Mouse (Mus musculus) left cerebral cortex, postnatal 10 days (tissue): ENCODE measurements around the gene Atp5g3. TPM values are rescaled to one million over a fixed set of nuclear protein-coding genes. Genes with fewer than 3 reads are reported as not detected.
"Not testable (repeated sequence)": the region's sequence is repeated elsewhere in the genome, so short reads cannot be mapped to it uniquely, and the experiment has no call there.

Source experiments
- DNase-seq, 2 experiments: peaks; one replicate each; pipeline ENCODE4 v3.0.0; 2021 to 2022; ENCODE audit warnings: low spot score in 2 of 2, mixed read lengths in 1 of 2; ENCODE audit errors: extremely low spot score in 1 of 2
- intact Hi-C: fragments of 180-260 bp; cut with DNase I; formaldehyde crosslinking; loops from one replicate; pipeline ENCODE4 v1.15.1; 2025
- total RNA-seq, 2 experiments: library from RNA; stranded (reverse); gene quantifications; 2 replicates each; pipeline ENCODE4 v1.2.3; 2021

Atp5g3 gene
- total RNA-seq, result 100 to 1,000 TPM; 615 to 663 TPM

DNA sequence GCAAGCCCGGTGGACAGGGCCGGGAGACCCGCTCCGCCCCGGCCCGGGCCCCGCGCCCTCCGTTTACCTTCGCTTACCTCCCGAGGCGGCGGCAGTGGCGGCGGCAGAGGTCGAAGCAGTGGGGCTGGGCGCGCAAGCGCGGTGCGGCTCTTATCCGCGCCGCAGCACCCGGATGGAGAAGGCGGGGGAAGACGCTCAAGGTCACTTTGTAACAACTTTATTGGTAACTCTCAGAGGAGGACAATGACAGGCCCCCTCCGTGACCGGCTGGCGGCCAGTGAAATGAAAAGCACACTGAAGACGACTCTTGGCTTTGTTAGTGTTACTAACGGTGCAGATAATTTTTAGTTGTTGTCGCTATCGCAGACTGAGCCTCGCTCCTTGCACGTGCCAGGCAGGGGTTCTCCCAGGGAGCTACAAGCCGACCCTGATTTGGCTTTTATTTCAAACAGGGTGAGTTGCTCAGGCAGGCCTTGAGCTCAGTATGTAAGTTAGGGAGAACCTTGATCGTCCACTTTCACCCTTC lies at the start of gene Atp5g3:
Gene Atp5g3, minus strand, starts transcription at position 152 of the 526 bp plus-strand sequence.
- intact Hi-C loops, result no loop called here

DNA sequence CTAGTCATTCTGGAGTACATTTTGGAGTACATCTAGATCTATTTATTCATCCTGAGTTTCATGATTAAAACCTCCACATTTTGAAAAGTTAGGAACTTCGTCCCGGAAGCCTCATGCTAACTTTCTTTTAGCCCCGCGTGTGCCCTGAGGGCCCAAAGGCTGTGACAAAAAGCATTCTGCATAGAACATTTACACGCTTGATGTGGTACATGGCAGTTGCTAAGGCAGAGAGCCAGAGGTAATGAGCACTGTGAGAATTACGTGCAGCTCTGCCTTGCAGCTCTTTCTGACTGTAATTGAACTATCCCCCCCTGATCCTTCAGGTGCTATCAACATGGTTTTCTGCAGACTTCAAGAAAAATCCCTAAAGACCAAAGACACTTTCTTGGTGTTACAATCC lies 47.2 kb upstream of the Atp5g3 start:
- intact Hi-C loops, result no loop called here
- DNase-seq, result no peak

More for the DNA sequence above, at the start of gene Atp5g3:
- peak; percentile 89 to 94 for DNase-seq

DNA sequence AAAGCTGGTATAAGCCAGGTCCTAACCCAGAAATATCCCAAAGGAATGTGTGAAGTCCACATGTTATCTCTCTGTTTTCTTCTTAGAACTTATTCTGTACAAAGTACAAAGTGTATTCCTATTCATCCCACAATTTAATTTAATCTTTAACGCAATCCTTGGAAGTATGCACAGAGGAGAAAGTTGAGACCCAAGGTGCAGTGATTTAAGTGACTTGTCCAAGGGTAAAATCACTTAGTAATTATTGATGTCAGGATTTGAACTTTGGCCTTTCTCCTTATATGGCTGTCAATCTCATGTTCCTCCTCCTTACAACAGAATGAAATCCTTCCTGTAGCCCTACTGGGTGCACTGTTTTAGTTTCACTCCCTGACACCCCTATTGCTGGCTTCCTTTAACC lies 42.5 kb upstream of the Atp5g3 start:
- intact Hi-C loops, result no loop called here
- DNase-seq, result no peak

DNA sequence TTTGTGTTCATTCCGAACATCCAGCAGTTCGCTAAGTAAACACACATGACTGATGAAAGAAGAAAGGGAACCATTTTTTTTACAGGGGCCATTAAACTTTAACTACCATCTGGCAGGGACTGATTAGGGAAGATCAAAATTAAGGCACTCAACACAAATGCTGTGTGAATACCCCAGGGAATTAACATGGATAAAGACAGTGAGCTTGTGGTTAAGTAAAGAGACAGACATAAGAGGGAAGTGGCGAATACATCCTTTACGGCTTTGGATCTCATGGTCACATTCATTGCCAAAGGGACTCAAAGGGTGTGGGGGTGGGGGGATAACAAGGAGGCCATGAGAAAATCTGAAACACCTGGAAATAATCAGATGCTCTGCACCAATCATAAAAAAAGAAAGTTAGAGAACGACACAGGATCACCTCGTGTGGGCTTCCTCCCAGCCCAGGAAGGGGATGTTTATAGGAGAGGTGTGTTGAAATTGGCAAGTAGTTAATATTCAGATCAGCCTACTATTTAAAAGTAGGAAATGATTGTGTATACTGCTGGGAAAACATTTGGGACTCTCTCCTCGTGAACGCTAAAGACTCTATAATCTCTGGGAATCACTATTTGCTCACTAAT lies 41.6 kb upstream of the Atp5g3 start:
- intact Hi-C loops, result no loop called here
- no peak for DNase-seq

DNA sequence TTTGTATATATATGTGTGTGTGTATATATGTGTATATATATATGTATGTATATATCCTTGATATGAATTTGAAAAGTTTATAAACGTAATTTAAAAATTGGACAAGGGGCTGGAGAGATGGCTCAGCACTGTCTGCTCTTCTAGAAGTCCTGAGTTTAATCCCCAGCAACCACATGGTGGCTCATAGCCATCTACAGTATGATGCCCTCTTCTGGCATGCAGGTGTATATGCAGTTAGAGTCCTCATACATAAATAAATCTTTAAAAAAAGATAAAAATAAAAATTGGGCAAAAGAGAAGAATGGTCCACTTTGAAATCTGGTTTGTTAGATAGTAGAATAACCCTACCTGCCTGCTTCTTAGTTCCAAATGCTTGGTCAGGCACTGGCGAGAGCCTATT lies 36.2 kb upstream of the Atp5g3 start:
- intact Hi-C loops, result no loop called here
- no peak for DNase-seq

DNA sequence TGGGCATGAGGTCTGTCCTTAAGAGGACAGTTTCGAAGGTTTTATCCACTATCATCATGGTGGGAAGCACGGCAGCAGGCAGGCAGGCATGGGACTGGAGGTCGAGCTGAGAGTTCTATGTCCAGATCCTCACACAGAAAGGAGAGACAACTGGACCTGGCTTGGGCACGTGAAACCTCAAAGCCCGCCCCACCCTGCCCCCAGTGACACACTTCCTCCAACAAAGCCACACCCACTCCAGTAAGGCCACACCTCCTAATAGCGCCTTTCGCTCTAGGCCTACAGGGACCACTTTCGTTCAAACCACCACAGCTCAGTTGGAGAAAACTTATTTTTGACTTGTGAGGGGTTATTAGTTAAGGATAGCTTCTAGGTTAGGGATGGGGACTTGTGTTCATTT lies 32.6 kb upstream of the Atp5g3 start:
- intact Hi-C loops, result no loop called here
- DNase-seq, result no peak

DNA sequence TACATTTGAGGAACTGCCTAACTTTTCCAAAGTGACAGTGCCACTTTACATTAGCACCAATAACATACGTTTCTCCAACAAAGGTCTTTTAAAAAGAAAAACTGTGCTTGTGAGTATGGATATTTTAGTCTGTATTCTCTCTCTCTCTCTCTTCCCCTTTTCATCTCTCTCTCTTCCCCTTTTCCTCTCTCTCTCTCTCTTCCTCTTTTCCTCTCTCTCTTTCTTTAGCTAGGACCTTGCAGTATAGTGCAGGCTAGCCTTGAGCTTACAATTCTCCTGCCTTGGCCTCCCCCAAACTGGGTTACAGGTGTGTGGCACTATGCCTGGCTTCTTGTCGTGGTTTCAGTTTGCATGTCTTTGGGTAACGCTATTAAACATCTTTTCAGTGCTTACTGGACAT lies 31.7 kb upstream of the Atp5g3 start:
- no peak for DNase-seq
- intact Hi-C loops, result no loop called here

DNA sequence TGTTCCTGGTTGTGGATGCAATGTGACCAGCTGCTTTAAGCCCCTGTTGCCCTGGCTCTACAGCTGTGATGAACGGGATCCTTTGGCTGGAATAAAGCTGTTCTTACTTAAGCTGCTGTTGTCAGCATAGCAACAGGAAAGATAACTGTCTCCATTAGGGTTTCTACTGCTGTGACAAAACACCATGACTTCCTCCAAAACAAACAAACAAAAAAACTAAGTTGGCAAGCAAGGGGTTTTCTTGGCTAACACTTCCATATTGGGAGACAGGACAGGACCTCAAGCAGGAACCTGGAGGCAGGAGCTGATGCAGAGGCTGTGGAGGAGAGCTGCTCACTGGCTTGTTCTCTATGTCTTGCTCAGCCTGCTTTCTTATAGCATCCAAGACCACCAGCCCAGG lies 30.2 kb upstream of the Atp5g3 start:
- no peak for DNase-seq
- intact Hi-C loops, result no loop called here

DNA sequence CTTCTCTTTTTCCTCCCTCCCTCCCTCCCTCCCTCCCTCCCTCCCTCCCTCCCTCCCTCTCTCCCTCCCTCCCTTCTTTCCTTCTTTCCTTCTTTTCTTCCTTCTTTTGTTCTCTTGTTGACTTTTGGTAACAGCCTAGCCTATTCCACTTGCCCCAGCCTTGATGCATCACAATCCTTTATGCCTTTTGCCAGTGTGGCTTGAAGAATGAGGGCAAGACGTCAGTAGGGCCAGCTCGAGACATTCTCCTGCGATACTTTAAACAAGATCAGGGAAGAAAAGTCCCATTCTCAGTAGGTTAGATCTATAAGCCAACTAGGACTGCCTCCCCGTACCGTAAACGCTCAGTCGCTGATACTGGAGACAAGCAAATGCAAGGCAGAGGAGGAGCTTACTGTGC lies 29.3 kb upstream of the Atp5g3 start:
- no peak for DNase-seq
- intact Hi-C loops, result no loop called here

DNA sequence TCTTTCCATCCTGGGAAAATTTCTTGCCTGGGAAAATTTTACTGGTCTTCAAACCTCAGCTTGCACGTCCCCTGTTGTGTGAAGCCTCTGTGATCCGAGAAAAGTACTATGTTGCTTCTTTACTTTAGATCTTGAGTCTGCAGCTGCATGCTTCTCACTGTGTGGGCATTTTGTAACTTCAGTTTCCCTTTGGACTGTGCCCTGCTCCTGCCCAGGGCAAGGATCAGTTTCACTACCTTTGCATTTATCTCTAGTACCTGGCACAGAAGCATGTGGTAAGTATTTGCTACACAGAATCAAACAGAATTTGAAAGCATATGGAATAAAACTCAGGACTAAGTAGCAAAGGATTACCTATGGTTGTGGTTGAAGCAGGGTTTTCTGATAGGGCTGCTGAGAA lies 27.8 kb upstream of the Atp5g3 start:
- intact Hi-C loops, result no loop called here
- no peak for DNase-seq

DNA sequence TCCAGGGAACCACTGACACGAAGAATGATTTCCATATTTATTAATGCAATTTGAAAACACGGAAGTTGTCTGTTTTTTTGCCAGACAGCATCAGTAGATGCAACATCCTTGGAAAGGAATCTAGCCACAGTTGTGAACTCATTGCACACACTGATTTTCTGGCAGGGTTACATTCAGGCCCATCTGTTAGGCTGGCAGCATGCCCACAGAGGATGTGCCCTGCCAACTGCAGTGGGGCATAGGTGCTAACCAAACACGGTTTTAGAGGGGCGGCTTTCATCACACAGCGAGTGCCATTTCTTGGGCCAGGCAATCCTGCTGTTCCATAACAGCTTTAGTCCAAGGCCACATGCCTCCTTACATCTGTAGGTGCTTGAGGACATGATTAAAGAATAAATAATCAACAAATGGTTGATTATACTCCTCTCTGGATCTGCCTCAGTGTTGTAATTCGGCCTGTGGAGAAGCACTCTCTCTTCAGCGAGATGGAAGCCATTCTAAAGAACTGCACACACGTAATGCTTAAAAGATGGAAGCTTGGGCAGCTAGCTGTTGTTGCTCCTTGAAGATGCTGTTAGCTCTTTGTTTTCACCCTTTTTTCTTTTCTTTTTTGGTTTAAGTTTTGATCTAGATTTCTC lies 21.7 kb upstream of the Atp5g3 start:
- DNase-seq, result peak; percentile 36 to 40

DNA sequence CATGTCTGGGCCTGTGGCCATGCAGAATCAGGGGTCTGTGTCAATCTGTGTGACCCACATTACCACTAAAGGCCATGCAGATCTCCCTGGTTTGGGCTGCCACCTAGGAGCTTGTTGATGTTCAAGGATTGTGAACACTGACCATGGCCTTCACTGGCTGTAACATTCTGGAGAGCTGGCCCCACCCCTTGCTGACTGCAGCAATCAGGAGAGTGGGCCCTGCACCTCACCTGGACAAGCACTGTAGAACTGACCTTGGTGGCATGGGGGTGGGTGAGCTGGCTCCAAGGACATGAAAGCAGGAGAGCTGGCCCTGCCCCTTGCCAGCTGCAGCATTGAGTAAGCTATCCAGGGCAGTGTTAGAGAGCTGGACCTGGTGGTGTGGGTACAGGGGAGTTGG lies 16.6 kb upstream of the Atp5g3 start:
- intact Hi-C loops, result loop anchor here (5.0 kb wide), 1 partner anchor 735 kb away; no protein-coding TSS in a partner anchor
- no peak for DNase-seq

More for the DNA sequence above, 21.7 kb upstream of the Atp5g3 start:
- intact Hi-C loops, result no loop called here

DNA sequence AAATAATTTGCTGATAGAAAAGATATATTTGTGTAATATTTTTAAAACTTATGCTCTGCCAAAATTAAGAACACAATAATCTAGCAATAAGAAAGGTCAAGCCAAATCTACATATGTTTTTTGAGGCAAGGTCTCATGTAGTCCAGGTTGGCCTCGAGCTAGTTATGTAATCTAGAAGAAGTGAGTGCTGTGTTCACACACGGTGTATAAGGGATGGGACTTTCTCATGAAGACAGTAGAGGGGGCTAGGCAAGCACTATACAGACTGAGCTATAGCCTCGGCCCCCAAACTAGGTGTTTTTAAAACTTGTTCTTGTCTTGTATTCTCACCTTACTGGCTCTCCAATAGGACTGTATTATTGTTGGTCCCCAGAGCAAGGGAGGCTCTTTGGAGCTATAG lies 14.4 kb upstream of the Atp5g3 start:
- no peak for DNase-seq
- intact Hi-C loops, result loop anchor here (5.0 kb wide), 1 partner anchor 737 kb away; no protein-coding TSS in a partner anchor

DNA sequence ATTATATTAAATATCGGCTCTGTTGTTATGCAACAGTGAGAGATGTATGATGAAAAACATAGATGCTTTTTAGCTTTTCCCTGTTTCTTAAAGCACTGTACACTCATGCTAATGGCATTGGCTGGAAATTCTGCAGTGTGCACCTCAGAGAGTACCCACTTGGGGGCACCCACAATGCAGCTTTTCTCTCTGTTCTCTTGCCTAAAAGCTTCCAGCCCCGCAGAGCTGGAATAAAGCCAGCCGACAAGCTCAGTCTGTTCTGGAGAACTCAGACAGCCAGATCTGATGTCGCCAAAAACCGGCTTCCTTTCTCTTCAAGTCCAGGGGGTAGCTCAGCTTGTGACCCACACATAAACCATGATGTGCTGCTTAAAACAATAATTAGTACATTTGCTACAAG lies 14.0 kb upstream of the Atp5g3 start:
- peak; percentile 87 to 93 for DNase-seq
- intact Hi-C loops, result loop anchor here (5.0 kb wide), 1 partner anchor 737 kb away; no protein-coding TSS in a partner anchor

DNA sequence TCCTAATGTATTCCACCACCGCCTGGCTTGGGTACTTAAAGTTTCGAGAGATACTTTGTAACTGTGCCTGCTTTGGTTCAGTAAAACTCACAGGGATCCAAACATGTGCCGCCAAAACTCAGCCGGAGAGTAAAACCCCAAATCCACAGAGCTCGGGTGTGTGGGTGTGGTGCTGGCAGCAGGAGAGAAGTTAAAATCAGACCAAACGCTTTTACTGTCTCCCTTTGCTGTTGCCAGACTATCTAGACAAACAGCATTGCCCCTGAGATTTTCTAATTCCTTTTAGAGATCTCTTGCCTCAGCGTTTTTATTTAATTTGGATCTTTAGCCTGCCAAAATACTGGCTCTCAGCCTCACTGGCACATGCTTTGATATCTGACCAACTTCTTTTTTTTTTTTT lies 8.5 kb upstream of the Atp5g3 start:
- DNase-seq, result peak; percentile 36 to 44
- intact Hi-C loops, result no loop called here

DNA sequence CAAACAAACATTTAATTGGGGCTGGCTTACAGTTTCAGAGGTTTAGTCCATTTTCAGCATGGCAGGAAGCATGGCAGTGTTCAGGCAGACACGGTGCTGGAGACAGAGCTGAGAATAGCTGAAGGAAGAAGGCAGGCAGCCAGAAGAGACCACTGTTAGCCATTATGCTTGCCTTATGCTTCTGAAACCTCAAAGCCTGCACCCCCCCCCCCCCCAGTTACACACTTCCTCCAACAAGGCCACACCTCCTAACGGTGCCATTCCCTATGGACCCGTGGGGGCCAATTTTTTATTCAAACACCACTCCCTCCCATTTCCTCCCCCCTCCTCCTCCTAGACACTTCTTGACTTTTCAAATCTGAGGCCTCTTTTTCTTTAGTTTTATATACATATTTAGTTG lies 1.1 kb upstream of the Atp5g3 start:
- intact Hi-C loops, result no loop called here
- DNase-seq, result no peak

DNA sequence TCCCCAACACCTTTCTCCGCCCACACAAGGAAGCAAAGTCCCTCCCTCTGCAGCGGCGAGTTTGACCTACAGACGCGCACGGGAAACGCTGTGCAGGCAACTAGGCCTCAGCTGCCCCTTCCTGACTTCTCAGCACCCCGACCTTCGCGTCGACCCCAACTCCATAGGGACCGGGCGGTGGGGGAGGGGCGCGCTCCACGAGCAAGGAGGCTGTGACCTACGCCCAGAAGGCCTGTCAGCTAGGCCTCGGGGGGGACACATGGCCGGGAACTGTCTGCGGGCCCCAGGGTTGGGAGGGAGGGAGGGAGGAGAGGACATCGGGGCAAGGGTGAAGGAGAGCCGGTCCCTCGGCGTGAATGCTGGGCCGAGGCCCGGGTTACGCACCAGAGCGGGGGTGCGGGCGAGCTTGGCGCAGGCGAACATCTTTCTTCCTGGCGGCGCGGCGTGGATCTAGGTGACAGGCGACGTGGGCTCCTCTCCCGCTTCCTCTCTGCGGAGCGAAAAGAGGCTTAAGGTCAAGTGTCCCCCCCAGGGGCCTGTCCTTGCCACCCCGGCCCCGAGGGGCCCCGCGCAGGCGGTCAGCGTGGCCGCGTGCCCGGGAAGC lies 453 bp downstream of the Atp5g3 start:
- intact Hi-C loops, result no loop called here
- DNase-seq, result peak in 1 of 2 experiments; percentile 78

DNA sequence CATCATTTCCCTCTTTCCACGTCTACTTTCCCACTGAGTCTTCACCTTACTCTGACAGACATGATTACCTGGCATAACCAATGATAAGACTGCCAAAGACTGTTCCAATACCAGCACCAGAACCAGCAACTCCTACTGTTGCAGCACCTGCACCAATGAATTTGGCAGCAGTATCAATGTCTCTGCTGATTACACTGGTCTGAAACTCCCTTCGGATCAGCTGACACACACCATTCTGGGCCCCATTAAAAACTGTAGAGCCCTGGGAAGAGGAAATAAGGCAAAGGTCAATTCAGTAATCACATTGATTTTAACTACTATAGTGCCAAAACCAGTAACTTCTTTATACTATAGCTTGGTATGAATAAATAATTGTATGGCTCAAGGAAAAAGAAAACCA lies 2.0 kb downstream of the Atp5g3 start:
- intact Hi-C loops, result loop anchor here (10.0 kb wide), 1 partner anchor 344 kb away; no protein-coding TSS in a partner anchor
- DNase-seq, result no peak

DNA sequence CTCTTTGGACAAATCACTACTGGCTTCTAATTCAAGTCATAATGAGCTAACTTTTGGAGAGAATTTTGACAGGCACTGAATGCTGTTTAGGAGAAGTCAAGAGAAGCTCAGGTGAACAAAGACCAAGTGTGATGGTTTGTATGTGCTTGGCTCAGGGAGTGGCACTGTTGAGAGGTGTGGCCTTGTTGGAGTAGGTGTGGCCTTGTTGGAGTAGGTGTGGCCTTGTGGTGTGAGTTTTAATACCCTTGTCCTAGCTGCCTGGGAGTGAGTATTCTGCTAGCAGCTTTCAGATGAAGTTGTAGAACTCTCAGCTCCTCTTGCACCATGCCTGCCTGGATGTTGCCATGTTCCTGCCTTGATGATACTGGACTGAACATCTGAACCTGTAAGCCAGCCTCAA lies 6.4 kb downstream of the Atp5g3 start:
- intact Hi-C loops, result loop anchor here (10.0 kb wide), 1 partner anchor 340 kb away; no protein-coding TSS in a partner anchor
- not testable (repeated sequence) for DNase-seq

DNA sequence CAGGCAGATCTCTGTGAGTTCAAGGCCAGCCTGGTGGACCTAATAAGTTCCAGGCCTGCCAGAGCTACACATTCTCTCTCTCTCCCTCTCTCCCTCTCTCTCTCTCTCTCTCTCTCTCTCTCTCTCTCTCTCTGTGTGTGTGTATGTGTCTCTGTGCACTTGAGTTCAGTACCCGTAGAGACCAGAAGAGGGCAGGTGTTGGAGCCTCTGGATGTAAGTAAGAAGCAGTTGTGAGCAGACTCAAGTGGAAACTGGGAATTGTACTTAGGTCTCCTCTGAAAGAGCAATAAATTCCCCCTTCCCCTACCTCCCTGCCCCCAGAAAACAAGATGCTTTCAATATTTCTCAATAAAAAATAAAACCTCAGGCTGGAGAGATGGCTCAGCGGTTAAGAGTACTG lies 7.6 kb downstream of the Atp5g3 start:
- intact Hi-C loops, result loop anchor here (10.0 kb wide), 1 partner anchor 339 kb away; no protein-coding TSS in a partner anchor
- no peak for DNase-seq
